Mouse (Mus musculus) kidney, embryonic 15.5 days (tissue): ENCODE data around the gene Trim5. TPM values are rescaled to one million over a fixed set of nuclear protein-coding genes. Genes with fewer than 3 reads are reported as not detected.

Experiments used
- ATAC-seq: fragments of 200-750 bp; cut with Nextera tagmentation; replicated peaks from 2 replicates; pipeline ENCODE4 v1.8.0; 2017; ENCODE audit warnings: moderate TSS enrichment; ENCODE audit not compliant: low FRiP score
- H3K27ac ChIP-seq: fragments of 300-500 bp; sonication (generic); 2 replicates; pipeline ENCODE4 v1.5.1; 2015; ENCODE audit warnings: mild to moderate bottlenecking, inconsistent platforms
- H3K27me3 ChIP-seq: fragments of 300-500 bp; sonication (generic); 2 replicates; pipeline ENCODE4 v1.6.1; 2015; ENCODE audit warnings: inconsistent platforms
- H3K36me3 ChIP-seq: fragments of 300-500 bp; sonication (generic); 2 replicates; pipeline ENCODE4 v1.6.1; 2015; ENCODE audit warnings: inconsistent platforms
- H3K4me1 ChIP-seq: fragments of 300-500 bp; sonication (generic); 2 replicates; pipeline ENCODE4 v1.6.1; 2015; ENCODE audit warnings: inconsistent platforms
- H3K4me2 ChIP-seq: fragments of 300-500 bp; sonication (generic); 2 replicates; pipeline ENCODE4 v1.6.1; 2015; ENCODE audit warnings: moderate library complexity, mild to moderate bottlenecking, inconsistent platforms
- H3K4me3 ChIP-seq: fragments of 300-500 bp; sonication (generic); replicated peaks from 2 replicates; pipeline ENCODE4 v1.5.1; 2015; ENCODE audit warnings: mild to moderate bottlenecking, inconsistent platforms
- H3K9ac ChIP-seq: fragments of 300-500 bp; sonication (generic); 2 replicates; pipeline ENCODE4 v1.6.1; 2015; ENCODE audit warnings: mild to moderate bottlenecking, inconsistent platforms
- H3K9me3 ChIP-seq: fragments of 300-500 bp; sonication (generic); replicated peaks from 2 replicates; pipeline ENCODE4 v1.6.1; 2016; ENCODE audit warnings: inconsistent platforms
- WGBS: fragments of 180-500 bp; shearing (Covaris S2); methylation state at CpG from one replicate; pipeline ENCODE4 v1.1.7; 2015; ENCODE audit warnings: mixed read lengths; 5-methylcytosine and 5-hydroxymethylcytosine counted together
- polyA plus RNA-seq: library from polyadenylated mRNA; unstranded; fragments of >200 nt; fragmentation: Nextera tagmentation; extraction: Ambion mirVana; gene quantifications from 2 replicates; pipeline ENCODE4 v1.2.1, GENCODE M21; 2015

The Trim5 gene
- polyA plus RNA-seq, 1 experiment from 2014 or later = 0.38 TPM

GRCm38 (mm10) chr7:104244287-104245181 is 43.4 kb downstream of the Trim5 start, which contains the start of gene Trim34a:
Trim34a (plus strand) TSS chr7:104244457.
- no peaks in the 10 kb centered on the region for H3K27me3 ChIP-seq
- H3K4me1 ChIP-seq = 0 out of 2 replicates have a peak, but pooled peaks cover 3% of the 10 kb centered on the region
- H3K27ac ChIP-seq = peak within 1 kb of the TSS; percentile 73
- WGBS = 5% methylated on average over 13 of the region's 13 CpGs
- ATAC-seq = peak; percentile 93
- H3K36me3 ChIP-seq = no peaks in the 10 kb centered on the region
- H3K9ac ChIP-seq = peak within 1 kb of the TSS; percentile 53
- H3K4me3 ChIP-seq = peak within 1 kb of the TSS; percentile 53
- no peaks in the 10 kb centered on the region for H3K9me3 ChIP-seq
- H3K4me2 ChIP-seq = peak within 1 kb of the TSS; percentile 62

DNA sequence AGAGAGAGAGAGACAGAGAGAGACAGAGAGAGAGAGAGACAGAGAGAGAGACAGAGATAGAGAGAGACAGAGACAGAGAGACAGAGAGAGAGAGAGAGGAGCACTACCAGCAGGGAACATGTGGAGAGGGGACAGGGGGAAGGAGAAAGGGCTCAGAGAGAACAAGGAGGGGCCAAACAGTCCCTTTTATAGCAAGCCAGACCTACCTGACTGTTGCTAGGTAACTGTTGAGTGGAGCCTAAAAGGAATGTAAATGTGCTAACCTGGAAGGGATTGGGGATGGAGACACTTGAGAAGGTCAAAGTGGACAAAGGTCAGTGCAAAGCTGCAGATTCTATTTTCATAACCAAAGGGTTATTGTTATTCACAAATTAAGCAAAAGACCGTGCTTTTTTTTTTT is 44.3 kb downstream of the Trim5 start:
- H3K4me2 ChIP-seq = peak overlapping the region; percentile 62; the same call in 1 of the 2 replicates
- no peak for ATAC-seq
- 0 out of 2 replicates have a peak, but pooled peaks cover 3% of the 10 kb centered on the region for H3K4me1 ChIP-seq
- H3K9ac ChIP-seq = no peak overlapping the region
- no peaks in the 10 kb centered on the region for H3K9me3 ChIP-seq
- H3K36me3 ChIP-seq = no peaks in the 10 kb centered on the region
- H3K27me3 ChIP-seq = no peaks in the 10 kb centered on the region
- 65% methylated on average over 1 of the region's 1 CpGs for WGBS
- no peak overlapping the region for H3K27ac ChIP-seq
- H3K4me3 ChIP-seq = no peak overlapping the region

DNA sequence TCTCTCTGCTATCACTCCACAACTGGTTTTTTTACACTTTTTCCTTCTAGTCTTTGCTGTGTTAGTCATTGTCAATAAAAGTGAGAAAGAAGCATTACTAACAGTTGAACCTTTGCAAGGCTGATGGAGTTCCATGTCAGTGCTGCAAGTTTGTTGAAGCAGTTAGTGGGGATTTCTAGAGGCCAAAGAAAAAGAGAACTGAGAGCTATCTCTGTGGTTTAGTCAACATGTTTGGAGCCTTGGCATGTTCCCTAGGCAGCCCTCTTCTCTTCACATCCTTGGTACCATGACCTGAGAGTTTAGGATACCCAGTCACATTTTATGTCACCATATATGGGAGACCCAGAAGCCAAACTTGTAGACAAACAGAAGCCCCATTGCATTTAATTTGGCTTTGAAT is 47.0 kb downstream of the Trim5 start:
- Histone ChIP-seq H3K9ac (no peak overlapping the region), H3K4me1 (0 out of 2 replicates have a peak, but pooled peaks cover 3% of the 10 kb centered on the region), H3K4me2 (no peak overlapping the region), H3K9me3 (no peaks in the 10 kb centered on the region), H3K4me3 (no peak overlapping the region), H3K36me3 (no peaks in the 10 kb centered on the region), H3K27ac (no peak overlapping the region), H3K27me3 (no peaks in the 10 kb centered on the region)
- ATAC-seq = no peak

DNA sequence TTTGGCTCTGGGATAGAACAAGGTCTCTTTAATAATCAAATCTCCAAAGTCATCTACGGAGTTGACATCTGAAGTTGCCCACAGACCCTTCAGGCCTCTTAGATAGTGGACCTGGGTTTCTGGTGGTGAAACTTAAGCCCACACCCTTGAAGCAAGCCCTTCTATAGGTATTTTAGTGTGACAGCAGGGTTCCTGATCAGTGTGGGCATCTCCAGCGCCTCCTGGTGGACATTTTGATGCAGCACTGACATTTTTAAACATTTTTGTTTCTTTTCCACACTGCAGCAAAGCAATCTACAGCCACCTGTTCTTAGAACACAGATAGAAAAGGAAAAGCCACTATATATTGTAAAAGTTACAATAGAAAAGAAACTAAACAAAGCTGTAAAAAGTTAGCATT is 56.7 kb downstream of the Trim5 start:
- Histone ChIP-seq H3K27me3 (no peaks in the 10 kb centered on the region), H3K9me3 (no peaks in the 10 kb centered on the region), H3K36me3 (no peaks in the 10 kb centered on the region), H3K27ac (no peak overlapping the region), H3K4me2 (no peak overlapping the region), H3K4me1 (no peaks in the 10 kb centered on the region), H3K9ac (no peak overlapping the region), H3K4me3 (no peak overlapping the region)
- ATAC-seq = no peak
- 31% methylated on average over 2 of the region's 2 CpGs for WGBS

- H3K9ac ChIP-seq = peak within 1 kb of the TSS; percentile 24; the same call in 1 of the 2 replicates
- ATAC-seq = peak; percentile 91
Observed at GRCm38 (mm10) chr7:104218701-104219569, 69.0 kb downstream of the Trim5 start, which contains the start of gene Trim6. Trim6 (plus strand) TSS chr7:104218793.

GRCm38 (mm10) chr7:104217881-104218280 is 70.0 kb downstream of the Trim5 start:
- no peak for ATAC-seq

More at GRCm38 (mm10) chr7:104218701-104219569, 69.0 kb downstream of the Trim5 start, which contains the start of gene Trim6:
- H3K4me1 ChIP-seq = peaks cover 8% of the 10 kb centered on the region; the same call in 1 of the 2 replicates
- H3K27me3 ChIP-seq = no peaks in the 10 kb centered on the region
- H3K4me2 ChIP-seq = peak within 1 kb of the TSS; percentile 67
- WGBS = 2% methylated on average over 37 of the region's 37 CpGs
- peak within 1 kb of the TSS; percentile 41 for H3K4me3 ChIP-seq
- H3K9me3 ChIP-seq = no peaks in the 10 kb centered on the region
- H3K27ac ChIP-seq = no peak within 1 kb of the TSS
- no peaks in the 10 kb centered on the region for H3K36me3 ChIP-seq

GRCm38 (mm10) chr7:104216011-104216535 is 71.8 kb downstream of the Trim5 start:
- H3K4me1 ChIP-seq = peaks cover 8% of the 10 kb centered on the region; the same call in 1 of the 2 replicates

More at GRCm38 (mm10) chr7:104217881-104218280, 70.0 kb downstream of the Trim5 start:
- Histone ChIP-seq H3K27me3 (no peaks in the 10 kb centered on the region), H3K9me3 (no peaks in the 10 kb centered on the region), H3K36me3 (no peaks in the 10 kb centered on the region), H3K4me1 (peaks cover 8% of the 10 kb centered on the region; the same call in 1 of the 2 replicates), H3K4me2 (no peak overlapping the region), H3K27ac (no peak overlapping the region), H3K9ac (no peak overlapping the region), H3K4me3 (no peak overlapping the region)
- WGBS = 71% methylated on average over 2 of the region's 2 CpGs

More at GRCm38 (mm10) chr7:104216011-104216535, 71.8 kb downstream of the Trim5 start:
- 10% methylated on average over 1 of the region's 1 CpGs for WGBS
- no peak overlapping the region for H3K27ac ChIP-seq
- H3K4me3 ChIP-seq = no peak overlapping the region
- no peaks in the 10 kb centered on the region for H3K36me3 ChIP-seq
- H3K4me2 ChIP-seq = no peak overlapping the region
- H3K9ac ChIP-seq = no peak overlapping the region
- no peaks in the 10 kb centered on the region for H3K9me3 ChIP-seq
- H3K27me3 ChIP-seq = no peaks in the 10 kb centered on the region
- ATAC-seq = no peak

Other genes starting within 250 kb of the Trim5 start
- not detected in 2 replicates for gene Olfr642, start 235.4 kb downstream of the Trim5 start, polyA plus RNA-seq
- gene 4930516K23Rik, start 226.6 kb downstream of the Trim5 start, polyA plus RNA-seq = not detected in 2 replicates
- gene Olfr644, start 216.2 kb downstream of the Trim5 start, polyA plus RNA-seq = not detected in 2 replicates
- not detected in 2 replicates for gene Olfr645, start 202.6 kb downstream of the Trim5 start, polyA plus RNA-seq
- gene Olfr646, start 183.2 kb downstream of the Trim5 start, polyA plus RNA-seq = not detected in 2 replicates
- not detected in 2 replicates for gene Ubqln5, start 158.3 kb downstream of the Trim5 start, polyA plus RNA-seq
- not detected in 2 replicates for gene Olfr643, start 150.7 kb downstream of the Trim5 start, polyA plus RNA-seq
- not detected in 2 replicates for gene Ubqln3, start 144.8 kb downstream of the Trim5 start, polyA plus RNA-seq
- not detected in 2 replicates for gene Ubqlnl, start 137.5 kb downstream of the Trim5 start, polyA plus RNA-seq
- not detected in 2 replicates for gene Olfm5, start 123.3 kb downstream of the Trim5 start, polyA plus RNA-seq
- gene Olfr648, start 104.7 kb downstream of the Trim5 start, polyA plus RNA-seq = 0.10 and 0.14 TPM in 2 replicates
- not detected in 2 replicates for gene Olfr649, start 92.1 kb downstream of the Trim5 start, polyA plus RNA-seq
- 1.9 and 2.2 TPM in 2 replicates for gene Trim6, start 69.3 kb downstream of the Trim5 start, polyA plus RNA-seq
- 2.0 and 2.1 TPM in 2 replicates for gene Trim34a, start 43.6 kb downstream of the Trim5 start, polyA plus RNA-seq
- 7.1 and 7.5 TPM in 2 replicates for gene Trim12a, start 27.4 kb upstream of the Trim5 start, polyA plus RNA-seq
- 0.09 TPM in 1 of 2 replicates, not detected in the other for gene Trim34b, start 41.4 kb upstream of the Trim5 start, polyA plus RNA-seq
- 2.2 and 2.3 TPM in 2 replicates for gene Trim12c, start 65.3 kb upstream of the Trim5 start, polyA plus RNA-seq
- 0.09 TPM in 1 of 2 replicates, not detected in the other for gene Trim30b, start 81.8 kb upstream of the Trim5 start, polyA plus RNA-seq
- 0.12 and 0.22 TPM in 2 replicates for gene Trim30c, start 112.7 kb upstream of the Trim5 start, polyA plus RNA-seq
- 1.1 and 1.3 TPM in 2 replicates for gene Trim30a, start 177.1 kb upstream of the Trim5 start, polyA plus RNA-seq
- 0.31 and 0.45 TPM in 2 replicates for gene Trim30d, start 219.8 kb upstream of the Trim5 start, polyA plus RNA-seq